Mouse (Mus musculus): ENCODE results near the gene Pex14. TPM values are rescaled to one million over a fixed set of nuclear protein-coding genes. Genes with fewer than 3 reads are reported as not detected.

The Pex14 gene
- total RNA-seq, 2 experiments from 2014 or later, result 21.6 to 24.3 TPM

GRCm38 (mm10) chr4:149097956-149098355 lies 1.7 kb downstream of the Pex14 start:
- TF ChIP-seq CTCF (IDR thresholded peaks at IDR 0.05), result no peak
- H3K4me3 ChIP-seq, result peak overlapping the region; percentile 86

GRCm38 (mm10) chr4:149091364-149091763 lies 8.3 kb downstream of the Pex14 start:
- intact Hi-C loops (cut with DNase I), result no loop called here
- no peak for DNase-seq
- Histone ChIP-seq H3K4me3 (no peak overlapping the region), H3K27ac (no peak overlapping the region)
- TF ChIP-seq CTCF (IDR thresholded peaks at IDR 0.05), result no peak

More at GRCm38 (mm10) chr4:149097956-149098355, 1.7 kb downstream of the Pex14 start:
- H3K27ac ChIP-seq, result no peak overlapping the region
- DNase-seq, result no peak
- intact Hi-C loops (cut with DNase I), result no loop called here

GRCm38 (mm10) chr4:149085381-149085780 lies 14.3 kb downstream of the Pex14 start:
- no peak for TF ChIP-seq CTCF (IDR thresholded peaks at IDR 0.05)
- DNase-seq, result no peak
- Histone ChIP-seq H3K4me3 (no peak overlapping the region), H3K27ac (no peak overlapping the region)
- intact Hi-C loops (cut with DNase I), result no loop called here

- intact Hi-C loops (cut with DNase I), result no loop called here
- no peak for TF ChIP-seq CTCF (IDR thresholded peaks at IDR 0.05)
- Histone ChIP-seq H3K27ac (peak overlapping the region; percentile 79), H3K4me3 (peak overlapping the region; percentile 37)
- peak; percentile 88 for DNase-seq
Observed at GRCm38 (mm10) chr4:149081528-149081927, 18.1 kb downstream of the Pex14 start.

GRCm38 (mm10) chr4:149080111-149080510 lies 19.6 kb downstream of the Pex14 start:
- intact Hi-C loops (cut with DNase I), result no loop called here
- no peak for DNase-seq
- TF ChIP-seq CTCF (IDR thresholded peaks at IDR 0.05), result no peak
- Histone ChIP-seq H3K27ac (no peak overlapping the region), H3K4me3 (no peak overlapping the region)

GRCm38 (mm10) chr4:149079629-149080028 lies 20.0 kb downstream of the Pex14 start:
- Histone ChIP-seq H3K27ac (no peak overlapping the region), H3K4me3 (no peak overlapping the region)
- TF ChIP-seq CTCF (IDR thresholded peaks at IDR 0.05), result no peak
- DNase-seq, result no peak
- intact Hi-C loops (cut with DNase I), result no loop called here

- Histone ChIP-seq H3K4me3 (no peak overlapping the region), H3K27ac (no peak overlapping the region)
- no peak for TF ChIP-seq CTCF (IDR thresholded peaks at IDR 0.05)
- DNase-seq, result no peak
- intact Hi-C loops (cut with DNase I), result no loop called here
Observed at GRCm38 (mm10) chr4:149078261-149078660, 21.4 kb downstream of the Pex14 start.

- no peak overlapping the region; the same call in 1 of the 2 replicates for H3K27ac ChIP-seq
- intact Hi-C loops (cut with DNase I), result loop anchor here (2.0 kb wide), 2 partner anchors 61 to 371 kb away; partner anchors contain the start of gene Cenps
- DNase-seq, result peak; percentile 48
- H3K4me3 ChIP-seq, result no peak overlapping the region
- peak; percentile 66 for TF ChIP-seq CTCF (IDR thresholded peaks at IDR 0.05)
Observed at GRCm38 (mm10) chr4:149075871-149076575, 23.7 kb downstream of the Pex14 start.

- H3K27ac ChIP-seq, result no peak overlapping the region
- H3K4me3 ChIP-seq, result no peak overlapping the region
- DNase-seq, result no peak
- no peak for TF ChIP-seq CTCF (IDR thresholded peaks at IDR 0.05)
- intact Hi-C loops (cut with DNase I), result no loop called here
Observed at GRCm38 (mm10) chr4:149075073-149075472, 24.6 kb downstream of the Pex14 start.

- TF ChIP-seq CTCF (IDR thresholded peaks at IDR 0.05), result peak; percentile 66
- H3K27ac ChIP-seq, result no peak overlapping the region
- DNase-seq, result peak; percentile 63
- intact Hi-C loops (cut with DNase I), result loop anchor here (2.0 kb wide), 1 partner anchor 320 kb away; no protein-coding TSS in a partner anchor
- H3K4me3 ChIP-seq, result no peak overlapping the region
Observed at GRCm38 (mm10) chr4:149066672-149067551, 32.8 kb downstream of the Pex14 start.

- no peak for TF ChIP-seq CTCF (IDR thresholded peaks at IDR 0.05)
- DNase-seq, result no peak
- H3K4me3 ChIP-seq, result peak overlapping the region; percentile 23
- intact Hi-C loops (cut with DNase I), result no loop called here
- no peak overlapping the region for H3K27ac ChIP-seq
Observed at GRCm38 (mm10) chr4:149064061-149064854, 35.4 kb downstream of the Pex14 start.
